Mouse (Mus musculus) thymus, adult 2 months (tissue): ENCODE measurements around the gene Nop2. TPM values are rescaled to one million over a fixed set of nuclear protein-coding genes. Genes with fewer than 3 reads are reported as not detected.
A peak's percentile ranks its signal among the peaks of the same experiment; 100 is the strongest.

Source experiments
- DNase-seq: peaks from one replicate; pipeline ENCODE4 v3.0.0; 2021
- H3K27ac ChIP-seq: fragments of 200-500 bp; 2 replicates; pipeline ENCODE4 v1.5.1; 2012; ENCODE audit warnings: low read length, control low read depth; ENCODE audit not compliant: control insufficient read depth, insufficient read depth
- H3K27me3 ChIP-seq: fragments of 200-500 bp; 2 replicates; pipeline ENCODE4 v1.6.1; 2012; ENCODE audit warnings: mild to moderate bottlenecking, low read length, moderate library complexity, mixed read lengths; ENCODE audit not compliant: control insufficient read depth, insufficient read depth
- H3K36me3 ChIP-seq: fragments of 200-500 bp; 2 replicates; pipeline ENCODE4 v1.6.1; 2012; ENCODE audit warnings: mild to moderate bottlenecking, low read length, moderate library complexity; ENCODE audit not compliant: control insufficient read depth, insufficient read depth
- H3K4me1 ChIP-seq: fragments of 200-500 bp; replicated peaks from 2 replicates; pipeline ENCODE4 v1.6.1; 2012; ENCODE audit warnings: low read length; ENCODE audit not compliant: control insufficient read depth, insufficient read depth
- H3K4me3 ChIP-seq: fragments of 200-500 bp; 2 replicates; pipeline ENCODE4 v1.5.1; 2012; ENCODE audit warnings: mild to moderate bottlenecking, low read length, control low read depth, moderate library complexity; ENCODE audit not compliant: control insufficient read depth, insufficient read depth
- CTCF ChIP-seq: fragments of 200-500 bp; IDR thresholded peaks from 2 replicates; pipeline ENCODE4 v1.5.1; 2012; ENCODE audit warnings: mild to moderate bottlenecking, control low read depth, low read length, moderate library complexity, borderline replicate concordance; ENCODE audit not compliant: control insufficient read depth, poor library complexity, insufficient read depth; ENCODE audit errors: extremely low read depth
- POLR2A ChIP-seq: fragments of 200-500 bp; IDR thresholded peaks from 2 replicates; pipeline ENCODE4 v1.6.1; 2012; ENCODE audit warnings: mild to moderate bottlenecking, low read length, control low read depth, moderate library complexity; ENCODE audit not compliant: control insufficient read depth, poor library complexity, insufficient read depth; ENCODE audit errors: extremely low read depth
- WGBS: fragments of 180-500 bp; shearing (Covaris S2); methylation state at CpG from one replicate; pipeline ENCODE4 v1.1.7; 2018; 5-methylcytosine and 5-hydroxymethylcytosine counted together
- polyA plus RNA-seq: library from polyadenylated mRNA; depleted of rRNA; stranded (reverse); fragments of >200 nt; gene quantifications from 2 replicates; pipeline ENCODE4 v1.2.3, GENCODE M21; 2012; rRNA removed

Gene Nop2
- polyA plus RNA-seq, 1 experiment: 26.4 TPM

- WGBS: 29% methylated on average over 5 of the region's 5 CpGs
- H3K4me1 ChIP-seq: peaks cover 2% of the 10 kb centered on the region
- no peaks in the 10 kb centered on the region for H3K27me3 ChIP-seq
- H3K27ac ChIP-seq: peak overlapping the region; percentile 86; the same call in 1 of the 2 replicates
- DNase-seq: no peak
- H3K4me3 ChIP-seq: peak overlapping the region; percentile 86
- H3K36me3 ChIP-seq: peaks cover 8% of the 10 kb centered on the region; the same call in 1 of the 2 replicates
- TF ChIP-seq CTCF: no peak
- TF ChIP-seq POLR2A: no peak
Observed at GRCm38 (mm10) chr6:125192841-125193240, 61.1 kb downstream of the Nop2 start.

GRCm38 (mm10) chr6:125193390-125193789 is 61.7 kb downstream of the Nop2 start:
- no peak for TF ChIP-seq CTCF
- no peak for TF ChIP-seq POLR2A
- H3K27ac ChIP-seq: no peak overlapping the region
- 82% methylated on average over 7 of the region's 7 CpGs for WGBS
- peaks cover 5% of the 10 kb centered on the region; the same call in 1 of the 2 replicates for H3K36me3 ChIP-seq
- no peak overlapping the region for H3K4me3 ChIP-seq
- peaks cover 2% of the 10 kb centered on the region for H3K4me1 ChIP-seq
- H3K27me3 ChIP-seq: no peaks in the 10 kb centered on the region
- no peak for DNase-seq

Other genes with a start within 250 kb of the Nop2 start
- gene Cd4, start 243.7 kb upstream of the Nop2 start, polyA plus RNA-seq: 549 and 565 TPM in 2 replicates
- gene Lag3, start 220.2 kb upstream of the Nop2 start, polyA plus RNA-seq: 27.7 and 30.1 TPM in 2 replicates
- 1,595 and 1,797 TPM in 2 replicates for gene Ptms, start 211.8 kb upstream of the Nop2 start, polyA plus RNA-seq
- gene Mlf2, start 200.5 kb upstream of the Nop2 start, polyA plus RNA-seq: 404 and 428 TPM in 2 replicates
- gene Cops7a, start 166.4 kb upstream of the Nop2 start, polyA plus RNA-seq: 168 and 199 TPM in 2 replicates
- 5.1 and 5.5 TPM in 2 replicates for gene Pianp, start 135.2 kb upstream of the Nop2 start, polyA plus RNA-seq
- gene Zfp384, start 122.8 kb upstream of the Nop2 start, polyA plus RNA-seq: 117 and 126 TPM in 2 replicates
- 96.8 and 99.4 TPM in 2 replicates for gene Ing4, start 92.1 kb upstream of the Nop2 start, polyA plus RNA-seq
- gene Acrbp, start 82.2 kb upstream of the Nop2 start, polyA plus RNA-seq: 70.8 and 89.5 TPM in 2 replicates
- gene Lpar5, start 64.0 kb upstream of the Nop2 start, polyA plus RNA-seq: 35.7 and 40.0 TPM in 2 replicates
- 127 and 211 TPM in 2 replicates for gene Chd4, start 35.9 kb upstream of the Nop2 start, polyA plus RNA-seq
- gene Iffo1, start 13.3 kb downstream of the Nop2 start, polyA plus RNA-seq: 90.4 and 94.6 TPM in 2 replicates
- 3,688 and 4,326 TPM in 2 replicates for gene Gapdh, start 34.6 kb downstream of the Nop2 start, polyA plus RNA-seq
- 430 and 598 TPM in 2 replicates for gene Ncapd2, start 59.8 kb downstream of the Nop2 start, polyA plus RNA-seq
- 68.1 and 70.7 TPM in 2 replicates for gene Mrpl51, start 59.9 kb downstream of the Nop2 start, polyA plus RNA-seq
- gene Vamp1, start 83.6 kb downstream of the Nop2 start, polyA plus RNA-seq: 372 and 423 TPM in 2 replicates
- 64.2 and 67.6 TPM in 2 replicates for gene Tapbpl, start 100.0 kb downstream of the Nop2 start, polyA plus RNA-seq
- 1,056 and 1,075 TPM in 2 replicates for gene Cd27, start 105.1 kb downstream of the Nop2 start, polyA plus RNA-seq
- gene Tuba3a, start 154.1 kb downstream of the Nop2 start, polyA plus RNA-seq: 0.15 and 0.84 TPM in 2 replicates
- gene Ltbr, start 182.0 kb downstream of the Nop2 start, polyA plus RNA-seq: 29.3 and 30.6 TPM in 2 replicates
- gene Scnn1a, start 188.8 kb downstream of the Nop2 start, polyA plus RNA-seq: 32.8 and 35.8 TPM in 2 replicates
- gene Tnfrsf1a, start 217.5 kb downstream of the Nop2 start, polyA plus RNA-seq: 140 and 149 TPM in 2 replicates
- gene Plekhg6, start 248.9 kb downstream of the Nop2 start, polyA plus RNA-seq: 2.4 and 2.5 TPM in 2 replicates